Mouse (Mus musculus): ENCODE data around the gene Gm43302.
"Not testable (repeated sequence)": the region's sequence is repeated elsewhere in the genome, so short reads cannot be mapped to it uniquely, and the experiment has no call there.

DNA sequence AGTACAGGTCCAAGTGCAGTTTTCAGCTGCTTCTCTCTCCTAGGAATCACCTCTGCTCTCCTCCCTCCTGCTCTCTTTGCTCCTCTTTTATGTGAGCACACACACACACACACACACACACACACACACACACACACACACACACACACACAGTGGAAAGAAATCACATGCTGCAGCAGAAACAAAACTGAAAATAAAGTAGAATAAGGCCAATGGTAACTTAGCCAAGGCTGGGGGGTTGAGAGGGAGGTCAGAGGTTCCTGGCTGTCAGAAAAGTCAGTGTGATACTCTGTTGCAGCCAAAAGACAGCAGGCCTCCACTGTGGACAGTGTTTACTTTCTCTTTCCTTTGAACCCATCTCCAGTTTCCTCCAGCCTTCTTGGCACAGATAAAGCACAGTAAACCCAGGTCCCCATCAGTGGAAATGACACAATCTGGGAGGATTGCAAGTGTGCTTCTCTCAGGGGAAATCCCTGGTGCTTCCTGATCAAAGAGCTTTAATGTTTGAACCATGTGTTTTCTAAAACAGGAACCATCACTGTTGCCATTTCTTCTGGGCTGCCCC lies 53.9 kb downstream of the Gm43302 start, which contains the start of gene Gbp10:
- not testable (repeated sequence) for TF ChIP-seq POLR2A, CTCF (IDR thresholded peaks at IDR 0.05; ENCODE audit: insufficient read depth, low read depth, low read length)
